Mouse (Mus musculus) bone marrow macrophage, adult 2 months (primary cell): ENCODE data around the gene Tmem158. TPM values are rescaled to one million over a fixed set of nuclear protein-coding genes. Genes with fewer than 3 reads are reported as not detected.
A peak's percentile ranks its signal among the peaks of the same experiment; 100 is the strongest.

Source experiments
- H3K27ac ChIP-seq: 2 replicates; pipeline ENCODE4 v1.5.1; 2012; ENCODE audit warnings: low read depth, low read length; ENCODE audit not compliant: insufficient read depth
- H3K4me1 ChIP-seq: 2 replicates; pipeline ENCODE4 v1.6.1; 2012; ENCODE audit warnings: low read length; ENCODE audit not compliant: control insufficient read depth, insufficient read depth
- H3K4me3 ChIP-seq: 2 replicates; pipeline ENCODE4 v1.5.1; 2012; ENCODE audit warnings: mild to moderate bottlenecking, low read length, moderate library complexity; ENCODE audit not compliant: insufficient read depth
- CTCF ChIP-seq: IDR thresholded peaks from 2 replicates; pipeline ENCODE4 v1.5.1; 2012; ENCODE audit warnings: low read depth, mild to moderate bottlenecking, low read length, moderate library complexity
- POLR2A ChIP-seq: IDR thresholded peaks from 2 replicates; pipeline ENCODE4 v1.6.1; 2012; ENCODE audit warnings: mild to moderate bottlenecking, low read depth, low read length, borderline replicate concordance
- polyA plus RNA-seq: library from polyadenylated mRNA; stranded (reverse); fragments of >200 nt; gene quantifications from 2 replicates; pipeline ENCODE4 v1.2.4, GENCODE M21; 2012; ENCODE audit not compliant: missing spikeins, insufficient read depth, insufficient read length

The Tmem158 gene
- polyA plus RNA-seq, 1 experiment: 0.75 TPM

DNA sequence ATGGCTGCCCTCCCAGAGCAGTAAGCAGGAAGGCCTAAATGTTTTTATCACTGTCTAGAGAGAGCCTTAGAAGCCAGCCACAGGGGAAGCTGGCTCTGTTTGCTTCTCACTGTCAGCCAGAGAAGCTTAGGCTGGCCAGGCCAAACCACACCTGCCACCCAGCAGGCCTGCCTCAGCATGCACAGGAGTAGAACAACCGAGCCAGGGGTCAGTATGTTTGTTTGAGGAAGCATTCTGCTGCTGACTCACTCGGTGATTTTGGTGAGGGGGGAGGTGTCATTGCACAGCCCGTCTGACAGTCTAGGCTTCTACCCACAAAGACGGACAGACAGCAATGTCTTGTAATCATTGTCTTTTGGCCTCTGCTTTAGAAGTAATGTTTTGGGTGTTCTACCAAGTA is 25.1 kb upstream of the Tmem158 start:
- Histone ChIP-seq H3K4me3 (no peak overlapping the region), H3K4me1 (peaks cover 12% of the 10 kb centered on the region), H3K27ac (peak overlapping the region; percentile 49)
- TF ChIP-seq CTCF (no peak), POLR2A (no peak)

DNA sequence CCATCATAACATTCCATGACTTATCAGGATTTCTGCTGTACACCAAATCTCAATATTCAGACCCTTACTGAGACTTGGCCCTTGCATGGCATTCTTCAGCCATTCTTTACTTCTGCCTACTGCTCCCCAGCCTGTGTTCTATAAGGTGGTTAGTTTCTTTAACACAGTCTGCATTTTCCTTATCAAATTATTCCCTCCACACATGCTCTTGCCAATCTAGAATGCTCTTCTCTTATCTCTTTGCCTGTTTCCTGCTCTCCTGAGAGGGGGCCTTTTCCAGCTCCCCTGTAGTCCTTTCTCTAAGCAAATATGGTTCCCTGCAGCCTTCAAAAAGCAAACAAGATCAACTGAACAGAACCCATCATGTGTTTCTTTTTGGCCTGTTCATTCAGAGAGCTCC is 20.2 kb upstream of the Tmem158 start:
- TF ChIP-seq CTCF: no peak
- no peak for TF ChIP-seq POLR2A
- Histone ChIP-seq H3K4me1 (peaks cover 10% of the 10 kb centered on the region), H3K27ac (no peak overlapping the region), H3K4me3 (no peak overlapping the region)

DNA sequence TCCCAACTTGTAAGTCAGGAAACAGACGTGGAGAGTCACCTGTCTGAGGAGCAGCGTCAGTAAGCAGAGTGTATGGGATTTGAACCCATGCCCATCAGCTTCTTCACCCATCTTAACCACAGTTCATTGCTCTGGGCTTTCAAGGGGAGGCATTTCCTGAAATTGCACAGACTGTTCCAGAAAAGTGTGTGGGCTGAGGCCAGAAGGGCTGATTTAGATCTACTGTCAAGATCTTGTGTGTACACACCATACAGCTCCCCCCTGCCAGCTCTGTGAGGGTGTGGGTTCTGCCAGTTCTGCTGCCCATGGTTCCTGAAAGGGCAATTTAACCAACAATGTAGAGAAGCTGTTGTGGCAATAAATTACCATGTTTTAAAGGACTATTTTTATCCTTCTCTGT is 17.4 kb upstream of the Tmem158 start:
- no peak for TF ChIP-seq CTCF
- TF ChIP-seq POLR2A: no peak
- no peak overlapping the region for H3K27ac ChIP-seq
- H3K4me1 ChIP-seq: peaks cover 19% of the 10 kb centered on the region
- H3K4me3 ChIP-seq: no peak overlapping the region

DNA sequence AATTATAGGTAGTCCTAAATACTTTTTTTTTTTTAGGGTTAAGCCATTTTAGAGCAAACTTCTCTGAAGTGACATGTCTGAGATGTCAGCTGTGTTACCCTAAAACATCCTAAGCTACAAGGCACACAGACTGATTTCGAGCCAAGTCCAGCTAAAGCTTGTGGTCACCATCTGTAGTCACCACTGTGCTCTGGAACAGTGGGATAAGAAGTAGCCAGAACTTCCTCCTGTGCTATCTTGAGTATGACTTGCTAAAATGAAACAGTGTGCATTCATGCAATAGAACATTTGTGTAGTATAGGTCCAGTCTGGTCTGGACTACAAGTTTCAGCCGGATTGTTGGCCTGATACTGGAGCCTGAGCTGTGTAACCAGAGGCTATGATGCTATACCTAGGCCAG is 14.8 kb upstream of the Tmem158 start:
- no peak for TF ChIP-seq CTCF
- TF ChIP-seq POLR2A: no peak
- Histone ChIP-seq H3K4me1 (peaks cover 28% of the 10 kb centered on the region), H3K27ac (no peak overlapping the region), H3K4me3 (no peak overlapping the region)

DNA sequence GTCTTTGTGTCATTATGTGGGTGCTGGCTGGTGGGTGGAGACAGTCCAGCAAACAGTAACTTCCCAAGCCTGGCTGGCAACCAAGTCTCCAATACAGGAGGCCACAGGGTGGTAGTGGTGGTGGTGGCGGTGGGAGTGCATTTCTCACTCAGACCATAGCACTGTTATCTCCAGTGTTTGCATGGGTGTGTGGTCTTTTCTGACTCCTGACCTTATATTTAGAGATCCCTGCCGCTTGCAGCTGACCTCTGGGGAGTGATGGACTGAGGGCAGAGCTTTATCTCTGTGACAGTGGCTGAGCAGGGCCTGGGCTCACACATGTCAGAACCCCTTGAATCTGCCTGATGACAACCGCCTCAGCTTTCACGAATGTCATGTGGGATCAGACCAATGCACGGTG is 14.1 kb upstream of the Tmem158 start:
- peaks cover 31% of the 10 kb centered on the region for H3K4me1 ChIP-seq
- H3K27ac ChIP-seq: no peak overlapping the region
- TF ChIP-seq CTCF (no peak), POLR2A (no peak)
- no peak overlapping the region for H3K4me3 ChIP-seq

DNA sequence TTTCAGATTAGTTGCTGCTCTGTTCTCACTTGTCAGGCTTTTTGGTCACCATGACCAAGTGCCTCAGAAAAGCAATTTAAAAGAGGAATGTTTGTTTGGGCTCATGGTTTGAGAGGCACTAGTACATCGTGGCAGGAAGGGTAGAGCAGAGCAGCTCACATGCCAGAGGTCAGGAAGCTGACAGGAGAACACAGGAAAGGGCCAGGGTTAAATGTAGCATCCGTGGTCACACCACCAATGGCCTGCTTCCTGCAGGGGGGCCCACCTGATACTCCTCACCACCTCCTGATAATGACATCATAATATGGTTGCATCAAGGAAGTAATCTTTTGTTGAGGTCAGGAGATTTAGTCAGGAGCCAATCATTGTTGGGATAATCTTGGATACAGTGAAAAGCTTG is 13.3 kb upstream of the Tmem158 start:
- H3K27ac ChIP-seq: no peak overlapping the region
- peaks cover 32% of the 10 kb centered on the region for H3K4me1 ChIP-seq
- no peak overlapping the region for H3K4me3 ChIP-seq
- TF ChIP-seq CTCF (no peak), POLR2A (no peak)

DNA sequence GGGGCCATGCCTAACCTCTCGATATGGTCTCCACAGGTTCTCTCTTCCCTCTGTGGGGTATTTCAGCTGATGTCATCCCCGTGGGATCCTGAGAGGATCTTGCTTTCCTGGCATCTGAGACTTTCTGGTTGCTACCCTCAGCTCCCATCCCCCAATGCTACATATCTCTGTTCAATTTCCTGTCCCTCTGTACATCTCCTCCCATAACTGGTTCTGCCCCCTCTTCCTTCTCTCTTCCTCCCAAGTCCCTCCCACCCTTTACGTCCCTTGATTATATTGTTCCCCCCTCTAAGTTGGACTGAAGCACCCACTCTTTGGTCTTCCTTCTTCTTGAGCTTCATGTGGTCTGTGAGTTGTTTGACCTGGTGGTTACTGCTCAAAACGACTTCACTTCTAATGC is 11.0 kb upstream of the Tmem158 start:
- Histone ChIP-seq H3K4me3 (no peak overlapping the region), H3K27ac (no peak overlapping the region), H3K4me1 (peaks cover 32% of the 10 kb centered on the region)
- TF ChIP-seq CTCF (no peak), POLR2A (no peak)

DNA sequence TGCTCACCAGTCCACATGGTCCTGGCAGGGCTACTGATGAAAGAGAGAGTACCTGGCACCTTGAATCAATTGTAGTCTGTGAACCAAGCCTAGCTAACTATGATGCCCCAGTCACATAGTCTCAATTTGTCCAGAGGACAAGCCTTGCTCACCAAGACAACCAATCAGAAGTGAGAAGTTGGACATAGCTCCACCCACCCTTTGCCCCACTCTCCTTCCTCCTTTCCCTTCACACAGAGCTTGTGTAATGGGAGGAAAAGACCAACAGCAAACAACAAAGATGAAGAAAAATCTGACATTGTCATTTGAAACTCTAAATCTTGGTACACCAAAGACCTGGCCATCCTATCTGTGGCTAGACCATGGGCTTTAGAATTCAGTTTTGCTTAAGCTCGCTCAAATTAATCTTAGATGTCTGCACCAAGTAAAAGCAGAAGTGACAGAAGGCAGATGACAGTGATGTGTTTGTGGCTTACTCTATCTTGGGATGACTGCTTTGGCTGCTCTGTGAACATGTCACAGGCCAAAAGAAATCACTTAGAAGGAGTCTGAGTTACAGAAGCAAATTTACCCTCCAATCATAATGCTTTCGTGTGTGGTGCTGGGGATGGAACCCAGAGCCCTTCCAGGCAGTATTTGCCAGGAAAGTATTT is 9.5 kb upstream of the Tmem158 start:
- Histone ChIP-seq H3K4me3 (peak overlapping the region; percentile 17), H3K4me1 (peaks cover 24% of the 10 kb centered on the region), H3K27ac (peak overlapping the region; percentile 67)
- TF ChIP-seq POLR2A: no peak
- TF ChIP-seq CTCF: no peak

DNA sequence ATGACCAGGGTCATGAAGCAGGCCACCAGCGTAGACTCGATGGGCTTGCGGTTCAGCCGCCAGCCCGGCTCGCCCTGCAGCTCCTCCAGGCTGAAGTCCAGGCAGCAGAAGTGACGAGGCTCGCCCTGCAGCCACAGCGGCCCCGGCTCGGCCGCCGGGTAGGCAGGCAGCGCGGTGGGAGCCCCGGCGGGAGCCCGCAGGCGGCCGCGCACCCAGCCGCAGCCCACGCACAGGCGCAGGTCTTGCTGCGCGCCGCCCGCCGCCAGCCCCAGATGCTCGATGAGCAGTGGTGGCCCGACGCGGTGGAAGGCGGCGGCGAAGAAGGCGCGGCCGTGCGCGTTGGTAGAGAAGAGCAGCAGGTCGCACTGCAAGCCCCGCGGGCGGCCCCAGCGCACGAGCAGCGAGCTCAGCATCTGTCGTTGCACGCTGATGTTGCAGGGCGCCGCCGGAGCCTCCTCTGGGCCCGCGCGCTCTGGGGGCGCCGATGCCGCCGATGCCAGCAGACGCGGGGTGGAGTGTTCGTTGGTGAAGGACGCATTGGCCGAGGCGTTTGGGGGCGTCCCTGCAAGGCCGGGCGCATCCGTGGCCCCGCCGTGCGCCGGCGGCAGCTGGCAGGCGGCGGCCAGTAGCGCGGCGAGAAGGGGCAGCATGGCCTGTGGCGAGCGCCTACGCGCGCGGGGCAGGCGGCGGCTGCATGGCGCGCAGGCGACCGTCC is 511 bp downstream of the Tmem158 start:
- Histone ChIP-seq H3K4me3 (peak overlapping the region; percentile 68), H3K4me1 (no peaks in the 10 kb centered on the region), H3K27ac (0 out of 2 replicates have a peak overlapping the region, but pooled peaks have one; percentile 19)
- TF ChIP-seq POLR2A (no peak), CTCF (peak; percentile 42; the same call in 1 of the 2 replicates)

DNA sequence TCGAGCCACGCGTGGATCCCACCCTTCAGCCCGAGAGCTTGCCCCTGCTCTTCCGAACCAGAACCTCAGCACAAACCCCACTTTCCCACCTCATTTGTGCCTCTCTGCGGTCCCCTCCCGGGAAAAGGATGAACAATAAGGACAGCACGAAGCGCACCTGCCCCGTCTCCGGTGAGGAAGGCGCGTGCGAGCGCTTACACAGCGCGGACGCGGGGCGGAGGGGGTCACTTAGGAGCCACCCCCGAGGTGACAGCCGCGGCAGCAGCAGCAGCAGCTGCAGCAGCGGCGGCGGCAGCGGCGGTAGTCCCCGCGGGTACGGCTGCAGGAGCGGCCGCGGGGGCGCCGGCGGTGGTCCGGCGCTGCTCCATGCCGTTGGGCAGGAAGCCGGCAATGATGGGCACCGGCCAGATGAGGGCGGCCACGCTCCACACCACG is 1.1 kb downstream of the Tmem158 start:
- TF ChIP-seq POLR2A (no peak), CTCF (no peak)
- Histone ChIP-seq H3K27ac (no peak overlapping the region), H3K4me3 (peak overlapping the region; percentile 68), H3K4me1 (no peaks in the 10 kb centered on the region)

DNA sequence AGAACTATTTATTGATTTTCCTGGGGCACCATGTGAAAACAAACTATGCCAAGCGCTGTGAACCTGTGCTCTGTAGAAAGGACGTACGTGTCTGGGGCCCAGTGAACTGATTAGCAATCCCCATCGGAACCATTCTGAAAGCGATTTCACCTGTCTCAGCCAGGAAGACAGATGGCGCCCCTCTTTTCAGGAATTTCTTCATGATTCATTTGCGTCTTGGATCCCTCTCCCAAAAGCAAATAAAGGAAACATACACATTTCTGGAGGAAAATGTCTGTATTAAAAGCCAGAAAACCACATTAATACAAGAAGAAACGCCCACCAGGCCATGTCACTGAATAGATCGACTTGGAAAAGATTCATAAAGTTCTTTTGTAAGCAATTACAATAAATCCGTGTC is 1.8 kb downstream of the Tmem158 start:
- Histone ChIP-seq H3K4me3 (no peak overlapping the region), H3K27ac (no peak overlapping the region), H3K4me1 (no peaks in the 10 kb centered on the region)
- TF ChIP-seq CTCF: no peak
- TF ChIP-seq POLR2A: no peak
